Mouse (Mus musculus) myocyte (in vitro differentiated cells): ENCODE measurements around the gene Marveld1.

Experiments used
- MAX ChIP-seq: IDR thresholded peaks from one replicate; pipeline ENCODE4 v1.6.1; 2011; ENCODE audit warnings: low read depth, mild to moderate bottlenecking, control low read depth
- MYOD1 ChIP-seq, 3 experiments: IDR thresholded peaks; one replicate each; pipeline ENCODE4 v1.6.1; 2011; ENCODE audit warnings: control low read depth in 2 of 3, low read depth in 2 of 3, mild to moderate bottlenecking in 2 of 3, moderate library complexity in 1 of 3; ENCODE audit not compliant: insufficient read length in 2 of 3, control insufficient read depth in 1 of 3
- POLR2A ChIP-seq: IDR thresholded peaks from one replicate; pipeline ENCODE4 v1.6.1; 2011; ENCODE audit warnings: low read depth, mild to moderate bottlenecking, control low read depth, moderate library complexity; ENCODE audit not compliant: insufficient read length
- POLR2AphosphoS2 ChIP-seq: IDR thresholded peaks from one replicate; pipeline ENCODE4 v1.6.1; 2011; ENCODE audit warnings: low read depth, control low read depth; ENCODE audit not compliant: insufficient read length
- USF1 ChIP-seq: IDR thresholded peaks from one replicate; pipeline ENCODE4 v1.6.1; 2011; ENCODE audit warnings: low read depth, mild to moderate bottlenecking, control low read depth, moderate library complexity

- no peak for TF ChIP-seq POLR2AphosphoS2
- TF ChIP-seq POLR2A = no peak
- no peak for TF ChIP-seq MYOD1 (IDR thresholded peaks at IDR 0.05; ENCODE audit: control insufficient read depth in 1 of 3, insufficient read length in 2 of 3, low read depth in 2 of 3)
- no peak for TF ChIP-seq MAX
- TF ChIP-seq USF1 = no peak
These were observed 10.0 kb upstream of the Marveld1 start for GRCm38 (mm10) chr19:42137167-42137672.
